In the genomic region with DNA sequence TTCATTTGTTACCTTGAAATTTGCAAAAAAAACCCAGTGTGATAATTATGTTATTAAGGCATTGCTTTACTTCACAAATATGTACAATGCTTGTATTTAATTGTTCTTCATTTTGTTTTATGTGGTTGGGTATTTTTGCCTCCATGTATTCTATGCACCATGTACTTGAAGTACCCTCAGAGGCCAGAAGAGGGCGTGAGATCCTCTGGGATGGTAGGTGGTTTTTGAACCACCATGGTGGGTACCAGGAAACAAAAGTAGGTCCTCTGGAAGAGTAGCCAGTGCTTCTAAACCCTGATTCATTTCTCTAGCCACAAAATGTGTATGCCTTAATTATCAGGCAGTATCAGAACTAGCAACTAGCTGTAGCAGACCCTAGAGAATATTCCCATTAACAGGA, we compare ENCODE assay signal across 18 mouse cellular contexts. TPM values are rescaled to one million over a fixed set of nuclear protein-coding genes. Genes with fewer than 3 reads are reported as not detected.
A peak's percentile ranks its signal among the peaks of the same experiment; 100 is the strongest.
DNase-seq lines count a peak whose midpoint lies in the region; ATAC-seq and TF ChIP-seq lines count a peak whose summit lies in the region.
"Had no signal": no experiment of that assay in that cellular context is flagged by ENCODE, and none has a peak within 500 bp of the region (broad histone marks: within the 10 kb centered on the region; RNA-seq: fewer than 3 reads in every experiment).

No protein-coding gene starts in this region.

- H3K4me3 ChIP-seq in liver, embryonic 14.5 days (ENCODE audit: insufficient read depth in 1 of 2, low read depth in 2 of 2, low read length in 2 of 2): no peak overlapping the region
- H3K4me3 ChIP-seq in liver, embryonic 12.5 days: no peak overlapping the region
- no peak overlapping the region for H3K4me3 ChIP-seq in CH12.LX (replicated peaks in 1 of 3; ENCODE audit: low read depth in 2 of 3, low read length in 2 of 3, poor library complexity in 1 of 3)
- H3K4me3 ChIP-seq: embryonic facial prominence, embryonic 10.5 days; heart, embryonic 15.5 days; hindbrain, embryonic 13.5 days; midbrain, embryonic 15.5 days; neural tube, embryonic 12.5 days had no signal

- peak; percentile 43 for TF ChIP-seq RAD21 in CH12.LX (IDR thresholded peaks at IDR 0.05; ENCODE audit: low read depth, low read length)

- TF ChIP-seq EP300 in liver, embryonic 14.5 days (IDR thresholded peaks at IDR 0.05; ENCODE audit: low read depth): no peak
- no peak for TF ChIP-seq EP300 in CH12.LX (IDR thresholded peaks at IDR 0.05; ENCODE audit: low read length)

- H3K4me2 ChIP-seq in liver, embryonic 14.5 days (ENCODE audit: low read depth): no peak overlapping the region
- H3K4me2 ChIP-seq in liver, embryonic 12.5 days: no peak overlapping the region
- H3K4me2 ChIP-seq in CH12.LX (ENCODE audit: insufficient read depth, low read depth, poor library complexity, severe bottlenecking): no peak overlapping the region
- H3K4me2 ChIP-seq: heart, embryonic 15.5 days; hindbrain, embryonic 13.5 days; midbrain, embryonic 15.5 days; neural tube, embryonic 12.5 days had no signal

- H3K79me2 ChIP-seq in CH12.LX (replicated peaks; ENCODE audit: control insufficient read depth, extremely low read depth, insufficient read depth, poor library complexity, severe bottlenecking): no peaks in the 10 kb centered on the region

- no peak for TF ChIP-seq POLR2A in CH12.LX (IDR thresholded peaks at IDR 0.05; ENCODE audit: low read depth, low read length)

- H3K36me3 ChIP-seq in liver, embryonic 14.5 days (replicated peaks; ENCODE audit: control insufficient read depth, insufficient read depth, low read depth): no peaks in the 10 kb centered on the region
- no peaks in the 10 kb centered on the region for H3K36me3 ChIP-seq in liver, embryonic 12.5 days
- no peaks in the 10 kb centered on the region for H3K36me3 ChIP-seq in CH12.LX (replicated peaks in 1 of 2; ENCODE audit: control insufficient read depth in 1 of 2, insufficient read depth in 1 of 2, low read length in 1 of 2)
- H3K36me3 ChIP-seq: embryonic facial prominence, embryonic 10.5 days; heart, embryonic 15.5 days; hindbrain, embryonic 13.5 days; midbrain, embryonic 15.5 days; neural tube, embryonic 12.5 days had no signal

- dilution Hi-C loops in CH12.LX (cut with MboI; ENCODE audit: extremely low pct_ligation_motif_present, extremely low pct_unique_long_range_greater_than_20kb, low sequenced_read_pairs): no loop called here

- in situ Hi-C loops in CH12.LX (cut with MboI; ENCODE audit: low pct_ligation_motif_present, low pct_unique_long_range_greater_than_20kb, low sequenced_read_pairs): no loop called here

- peak; percentile 13 for DNase-seq in CD4-positive, CD25-positive, alpha-beta regulatory T cell, adult 2 months (ENCODE audit: low read depth, low spot score)
- no peak for DNase-seq in liver, embryonic 14.5 days (ENCODE audit: low read depth in 3 of 3, low spot score in 3 of 3)
- DNase-seq in CH12.LX (ENCODE audit: extremely low read depth): peak; percentile 39
- DNase-seq in induced T-regulatory cell, adult 2 months (ENCODE audit: low read depth): peak; percentile 16
- no peak for DNase-seq in urinary bladder, postnatal 36 days (ENCODE audit: low spot score in 2 of 2)
- no peak for DNase-seq in layer of hippocampus, adult 9-10 months (ENCODE audit: low spot score)
- DNase-seq: cerebellum, adult 9-10 months; kidney, adult 8-10 months; liver; retina, postnatal 1 day had no signal

- no peak overlapping the region for H3K27ac ChIP-seq in liver, embryonic 14.5 days
- H3K27ac ChIP-seq in liver, embryonic 12.5 days: no peak overlapping the region
- no peak overlapping the region for H3K27ac ChIP-seq in CH12.LX (ENCODE audit: insufficient read depth, low read depth)
- H3K27ac ChIP-seq: embryonic facial prominence, embryonic 10.5 days; heart, embryonic 15.5 days; hindbrain, embryonic 13.5 days; macrophage; midbrain, embryonic 15.5 days; neural tube, embryonic 12.5 days had no signal

- no peaks in the 10 kb centered on the region for H3K4me1 ChIP-seq in liver, embryonic 14.5 days (replicated peaks; ENCODE audit: control insufficient read depth in 2 of 2, insufficient read depth in 2 of 2, low read length in 1 of 2)
- no peaks in the 10 kb centered on the region for H3K4me1 ChIP-seq in liver, embryonic 12.5 days
- H3K4me1 ChIP-seq in CH12.LX (ENCODE audit: control insufficient read depth in 1 of 2, insufficient read depth in 2 of 2): no peaks in the 10 kb centered on the region
- H3K4me1 ChIP-seq: embryonic facial prominence, embryonic 10.5 days; heart, embryonic 15.5 days; hindbrain, embryonic 13.5 days; midbrain, embryonic 15.5 days; neural tube, embryonic 12.5 days had no signal

- no peak overlapping the region for H3K9ac ChIP-seq in liver, embryonic 14.5 days (replicated peaks)
- H3K9ac ChIP-seq in liver, embryonic 12.5 days: no peak overlapping the region
- H3K9ac ChIP-seq in CH12.LX (ENCODE audit: insufficient read depth, low read depth): no peak overlapping the region
- H3K9ac ChIP-seq: heart, embryonic 15.5 days; hindbrain, embryonic 13.5 days; midbrain, embryonic 15.5 days; neural tube, embryonic 12.5 days had no signal

- ATAC-seq in CD4-positive, CD25-positive, alpha-beta regulatory T cell, adult 4 months: no peak
- ATAC-seq in liver, embryonic 14.5 days (ENCODE audit: insufficient read depth): no peak
- no peak for ATAC-seq in liver, embryonic 12.5 days
- ATAC-seq: midbrain, embryonic 15.5 days had no signal

- 8% methylated on average over 1 of the region's 1 CpGs for WGBS in liver, embryonic 14.5 days (ENCODE audit: insufficient replicate concordance)
- WGBS in liver, embryonic 12.5 days (ENCODE audit: insufficient replicate concordance): 22% methylated on average over 1 of the region's 1 CpGs

- no peaks in the 10 kb centered on the region for H3K9me3 ChIP-seq in liver, embryonic 14.5 days (ENCODE audit: control insufficient read depth, low read length)
- H3K9me3 ChIP-seq in liver, embryonic 12.5 days (replicated peaks): no peaks in the 10 kb centered on the region
- H3K9me3 ChIP-seq in CH12.LX (replicated peaks; ENCODE audit: low read length): no peaks in the 10 kb centered on the region
- H3K9me3 ChIP-seq: embryonic facial prominence, embryonic 10.5 days; heart, embryonic 15.5 days; hindbrain, embryonic 13.5 days; midbrain, embryonic 15.5 days; neural tube, embryonic 12.5 days had no signal

- no peaks in the 10 kb centered on the region for H3K27me3 ChIP-seq in liver, embryonic 14.5 days (ENCODE audit: control insufficient read depth, insufficient read depth, low read length)
- no peaks in the 10 kb centered on the region for H3K27me3 ChIP-seq in liver, embryonic 12.5 days (replicated peaks)
- H3K27me3 ChIP-seq in CH12.LX (replicated peaks): no peaks in the 10 kb centered on the region
- H3K27me3 ChIP-seq: heart, embryonic 15.5 days; hindbrain, embryonic 13.5 days; midbrain, embryonic 15.5 days; neural tube, embryonic 12.5 days had no signal

- TF ChIP-seq CTCF in liver, embryonic 14.5 days (IDR thresholded peaks at IDR 0.05; ENCODE audit: low read depth): peak; percentile 26; the same call in 1 of the 2 replicates
- TF ChIP-seq CTCF in CH12.LX (conservative IDR thresholded peaks at IDR 0.05 in 1 of 2, IDR thresholded peaks at IDR 0.05 in 1 of 2; ENCODE audit: low read depth in 2 of 2, low read length in 2 of 2): peak; percentile 39 to 58; a peak in 3 of 4 replicates

TF ChIP-seq in CH12.LX, 34 proteins besides CTCF, POLR2A, EP300 and RAD21:
- TF ChIP-seq SMC3 (IDR thresholded peaks at IDR 0.05; ENCODE audit: low read depth, low read length) (peak; percentile 44), MAZ (IDR thresholded peaks at IDR 0.05; ENCODE audit: low read depth, low read length) (no peak), NELFE (IDR thresholded peaks at IDR 0.05; ENCODE audit: low read depth, low read length) (no peak), CHD2 (IDR thresholded peaks at IDR 0.05; ENCODE audit: low read length) (no peak), POLR2AphosphoS2 (IDR thresholded peaks at IDR 0.05; ENCODE audit: low read depth, low read length) (no peak), JUND (conservative IDR thresholded peaks at IDR 0.05; ENCODE audit: low read depth, low read length) (no peak)

RNA-seq across cellular contexts. Expression of gene Pkib, which starts 47.9 kb away (rescaled TPM):
- 1 to 10 TPM; 1.6 to 2.1 TPM for polyA plus RNA-seq in CD4-positive, CD25-positive, alpha-beta regulatory T cell, adult 4 months (2017; shearing (Covaris generic))
- 0.26 and 0.58 TPM in 2 replicates for polyA plus RNA-seq in liver, embryonic 14.5 days (2012; rRNA removed)
- polyA plus RNA-seq in liver, embryonic 14.5 days (2014; fragmentation: Nextera tagmentation; extraction: Ambion mirVana): 0.55 and 0.69 TPM in 2 replicates
- 1.9 and 2.3 TPM in 2 replicates for polyA plus RNA-seq in liver, embryonic 12.5 days (2016; fragmentation: Nextera tagmentation; extraction: Ambion mirVana)
- total RNA-seq in CH12.LX (2012; rRNA removed): 0.59 and 1.3 TPM in 2 replicates
- 4.1 and 4.2 TPM in 2 replicates for total RNA-seq in CH12.LX (2014; rRNA removed)
- 1.9 TPM in 2 replicates for polyA plus RNA-seq in CH12.LX (2012; ENCODE audit: insufficient read length, low read depth)

RNA-seq across cellular contexts. Expression of gene Serinc1, which starts 51.6 kb away (rescaled TPM):
- polyA plus RNA-seq in CD4-positive, CD25-positive, alpha-beta regulatory T cell, adult 4 months (2017; shearing (Covaris generic)): 100 to 1,000 TPM; 123 to 131 TPM
- 27.9 and 36.6 TPM in 2 replicates for polyA plus RNA-seq in liver, embryonic 14.5 days (2012; rRNA removed)
- 67.7 and 71.7 TPM in 2 replicates for polyA plus RNA-seq in liver, embryonic 14.5 days (2014; fragmentation: Nextera tagmentation; extraction: Ambion mirVana)
- polyA plus RNA-seq in liver, embryonic 12.5 days (2016; fragmentation: Nextera tagmentation; extraction: Ambion mirVana): 75.5 and 77.4 TPM in 2 replicates
- 39.8 and 40.8 TPM in 2 replicates for total RNA-seq in CH12.LX (2012; rRNA removed)
- 74.7 and 86.5 TPM in 2 replicates for total RNA-seq in CH12.LX (2014; rRNA removed)
- 54.2 and 56.2 TPM in 2 replicates for polyA plus RNA-seq in CH12.LX (2012; ENCODE audit: insufficient read length, low read depth)

Comparison
In these comparisons a context has a peak if more than half of its experiments do, and no peak if none do; other contexts are left out.
1. DNase-seq: peak in CD4-positive, CD25-positive, alpha-beta regulatory T cell, adult 2 months (single experiment), CH12.LX (single experiment) and induced T-regulatory cell, adult 2 months (single experiment); none in liver, embryonic 14.5 days (0 of 3), urinary bladder, postnatal 36 days (0 of 2) and layer of hippocampus, adult 9-10 months (single experiment).